Mouse (Mus musculus): ENCODE results near the gene Cacna1h.

Cacna1h gene

GRCm38 (mm10) chr17:25433617-25434606 is at the start of gene Cacna1h:
Cacna1h (minus strand) TSS chr17:25433783.
- DNase-seq (ENCODE audit: low read depth): no peak

- no peak for DNase-seq (ENCODE audit: low read depth)
Measured at GRCm38 (mm10) chr17:25482092-25482491, 48.5 kb upstream of the Cacna1h start.

- DNase-seq (ENCODE audit: low read depth): no peak
Measured at GRCm38 (mm10) chr17:25480820-25481219, 47.2 kb upstream of the Cacna1h start.

GRCm38 (mm10) chr17:25480152-25480551 is 46.6 kb upstream of the Cacna1h start:
- no peak for DNase-seq (ENCODE audit: low read depth)

GRCm38 (mm10) chr17:25475946-25476744 is 42.6 kb upstream of the Cacna1h start:
- DNase-seq (ENCODE audit: low read depth): peak; percentile 75

- peak; percentile 81 for DNase-seq (ENCODE audit: low read depth)
Measured at GRCm38 (mm10) chr17:25474330-25475077, 40.9 kb upstream of the Cacna1h start.

GRCm38 (mm10) chr17:25472044-25472443 is 38.5 kb upstream of the Cacna1h start:
- no peak for DNase-seq (ENCODE audit: low read depth)

- no peak for DNase-seq (ENCODE audit: low read depth)
Measured at GRCm38 (mm10) chr17:25471418-25471817, 37.8 kb upstream of the Cacna1h start.

- DNase-seq (ENCODE audit: low read depth): peak; percentile 10
Measured at GRCm38 (mm10) chr17:25469798-25470197, 36.2 kb upstream of the Cacna1h start.

GRCm38 (mm10) chr17:25468301-25468700 is 34.7 kb upstream of the Cacna1h start:
- DNase-seq (ENCODE audit: low read depth): no peak

- DNase-seq (ENCODE audit: low read depth): no peak
Measured at GRCm38 (mm10) chr17:25467781-25468180, 34.2 kb upstream of the Cacna1h start.

- DNase-seq (ENCODE audit: low read depth): no peak
Measured at GRCm38 (mm10) chr17:25466257-25466656, 32.7 kb upstream of the Cacna1h start.

GRCm38 (mm10) chr17:25464091-25464490 is 30.5 kb upstream of the Cacna1h start:
- no peak for DNase-seq (ENCODE audit: low read depth)

GRCm38 (mm10) chr17:25463326-25463945 is 29.9 kb upstream of the Cacna1h start:
- DNase-seq (ENCODE audit: low read depth): no peak

- DNase-seq (ENCODE audit: low read depth): no peak
Measured at GRCm38 (mm10) chr17:25462236-25462875, 28.8 kb upstream of the Cacna1h start.

GRCm38 (mm10) chr17:25456540-25456939 is 23.0 kb upstream of the Cacna1h start:
- DNase-seq (ENCODE audit: low read depth): no peak

GRCm38 (mm10) chr17:25454272-25454671 is 20.7 kb upstream of the Cacna1h start, which contains the start of gene Tekt4:
Tekt4 (plus strand) TSS chr17:25454615.
- no peak for DNase-seq (ENCODE audit: low read depth)

GRCm38 (mm10) chr17:25452246-25452965 is 18.8 kb upstream of the Cacna1h start:
- DNase-seq (ENCODE audit: low read depth): no peak

- no peak for DNase-seq (ENCODE audit: low read depth)
Measured at GRCm38 (mm10) chr17:25450329-25450728, 16.7 kb upstream of the Cacna1h start.

- DNase-seq (ENCODE audit: low read depth): no peak
Measured at GRCm38 (mm10) chr17:25447865-25448264, 14.3 kb upstream of the Cacna1h start.

Measured in naive thymus-derived CD4-positive, alpha-beta T cell, adult 2 months (primary cell).